Mouse (Mus musculus): ENCODE measurements around the gene Fanci. TPM values are rescaled to one million over a fixed set of nuclear protein-coding genes. Genes with fewer than 3 reads are reported as not detected.
A peak's percentile ranks its signal among the peaks of the same experiment; 100 is the strongest.

The Fanci gene
- total and polyA plus RNA-seq, 2 experiments from 2014 or later: 1.1 to 4.4 TPM

- DNase-seq (ENCODE audit: low spot score): peak; percentile 73
- H3K27me3 ChIP-seq (ENCODE audit: insufficient read depth, low read length): no peaks in the 10 kb centered on the region
- peak overlapping the region; percentile 67 for H3K27ac ChIP-seq (ENCODE audit: low read depth, low read length)
- no peak for TF ChIP-seq CTCF (IDR thresholded peaks at IDR 0.05)
- peak; percentile 47; the same call in 1 of the 2 replicates for ATAC-seq (ENCODE audit: low FRiP score)
- no peaks in the 10 kb centered on the region for H3K4me1 ChIP-seq (ENCODE audit: insufficient read depth, low read length)
- no peak overlapping the region for H3K4me3 ChIP-seq (ENCODE audit: low read depth, low read length)
- H3K9me3 ChIP-seq (ENCODE audit: low read length): no peaks in the 10 kb centered on the region
- H3K4me2 ChIP-seq (ENCODE audit: low read depth, low read length, poor library complexity, severe bottlenecking): no peak overlapping the region
- WGBS: 60% methylated on average over 8 of the region's 8 CpGs
- H3K36me3 ChIP-seq (ENCODE audit: insufficient read depth, low read length): peaks cover 5% of the 10 kb centered on the region; the same call in 1 of the 2 replicates
- no peak overlapping the region for H3K9ac ChIP-seq (replicated peaks; ENCODE audit: low read length, poor library complexity, severe bottlenecking)
Measured at GRCm38 (mm10) chr7:79363370-79364043, 28.2 kb upstream of the Fanci start.

- Histone ChIP-seq H3K9me3 (ENCODE audit: low read length) (no peaks in the 10 kb centered on the region), H3K36me3 (ENCODE audit: insufficient read depth, low read length) (peaks cover 5% of the 10 kb centered on the region; the same call in 1 of the 2 replicates), H3K27ac (ENCODE audit: low read depth, low read length) (no peak overlapping the region), H3K9ac (replicated peaks; ENCODE audit: low read length, poor library complexity, severe bottlenecking) (no peak overlapping the region), H3K4me3 (ENCODE audit: low read depth, low read length) (no peak overlapping the region), H3K4me1 (ENCODE audit: insufficient read depth, low read length) (no peaks in the 10 kb centered on the region), H3K4me2 (ENCODE audit: low read depth, low read length, poor library complexity, severe bottlenecking) (no peak overlapping the region), H3K27me3 (ENCODE audit: insufficient read depth, low read length) (no peaks in the 10 kb centered on the region)
- no peak for TF ChIP-seq CTCF (IDR thresholded peaks at IDR 0.05)
- no peak for DNase-seq (ENCODE audit: low spot score)
- ATAC-seq (ENCODE audit: low FRiP score): no peak
- 89% methylated on average over 5 of the region's 5 CpGs for WGBS
Measured at GRCm38 (mm10) chr7:79368664-79369063, 23.1 kb upstream of the Fanci start.

DNA sequence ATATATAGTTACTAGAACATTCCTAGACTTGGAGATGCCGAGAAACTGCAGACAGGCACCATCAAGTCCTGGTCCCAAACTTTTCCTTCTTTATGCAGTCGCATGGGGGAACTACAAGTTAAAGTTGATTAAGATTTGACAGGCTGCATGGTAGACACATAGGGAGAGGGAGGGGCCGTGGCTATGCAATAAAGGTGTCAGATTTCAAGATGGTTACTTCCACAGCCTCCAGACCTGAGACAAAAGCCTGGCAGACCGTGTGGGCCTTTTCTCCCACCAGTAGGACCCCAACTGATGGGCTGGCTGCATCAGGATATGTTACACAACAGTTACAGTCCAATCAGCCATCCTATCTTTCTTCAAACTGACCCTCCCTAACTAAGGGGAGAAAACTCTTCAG lies 22.3 kb upstream of the Fanci start:
- Histone ChIP-seq H3K27ac (ENCODE audit: low read depth, low read length) (no peak overlapping the region), H3K36me3 (ENCODE audit: insufficient read depth, low read length) (peaks cover 5% of the 10 kb centered on the region; the same call in 1 of the 2 replicates), H3K4me2 (ENCODE audit: low read depth, low read length, poor library complexity, severe bottlenecking) (no peak overlapping the region), H3K9ac (replicated peaks; ENCODE audit: low read length, poor library complexity, severe bottlenecking) (no peak overlapping the region), H3K4me1 (ENCODE audit: insufficient read depth, low read length) (no peaks in the 10 kb centered on the region), H3K4me3 (ENCODE audit: low read depth, low read length) (no peak overlapping the region), H3K9me3 (ENCODE audit: low read length) (no peaks in the 10 kb centered on the region), H3K27me3 (ENCODE audit: insufficient read depth, low read length) (no peaks in the 10 kb centered on the region)
- no peak for TF ChIP-seq CTCF (IDR thresholded peaks at IDR 0.05)
- 39% methylated on average over 4 of the region's 4 CpGs for WGBS
- DNase-seq (ENCODE audit: low spot score) (no peak), ATAC-seq (ENCODE audit: low FRiP score) (no peak)

- Histone ChIP-seq H3K9ac (replicated peaks; ENCODE audit: low read length, poor library complexity, severe bottlenecking) (no peak overlapping the region), H3K4me3 (ENCODE audit: low read depth, low read length) (no peak overlapping the region), H3K4me2 (ENCODE audit: low read depth, low read length, poor library complexity, severe bottlenecking) (no peak overlapping the region), H3K9me3 (ENCODE audit: low read length) (no peaks in the 10 kb centered on the region), H3K27me3 (ENCODE audit: insufficient read depth, low read length) (no peaks in the 10 kb centered on the region), H3K27ac (ENCODE audit: low read depth, low read length) (no peak overlapping the region), H3K36me3 (ENCODE audit: insufficient read depth, low read length) (no peaks in the 10 kb centered on the region), H3K4me1 (ENCODE audit: insufficient read depth, low read length) (no peaks in the 10 kb centered on the region)
- TF ChIP-seq CTCF (IDR thresholded peaks at IDR 0.05): peak; percentile 83
- DNase-seq (ENCODE audit: low spot score) (peak; percentile 78), ATAC-seq (ENCODE audit: low FRiP score) (no peak)
- WGBS: 48% methylated on average over 10 of the region's 10 CpGs
Measured at GRCm38 (mm10) chr7:79371321-79371879, 20.3 kb upstream of the Fanci start.

DNA sequence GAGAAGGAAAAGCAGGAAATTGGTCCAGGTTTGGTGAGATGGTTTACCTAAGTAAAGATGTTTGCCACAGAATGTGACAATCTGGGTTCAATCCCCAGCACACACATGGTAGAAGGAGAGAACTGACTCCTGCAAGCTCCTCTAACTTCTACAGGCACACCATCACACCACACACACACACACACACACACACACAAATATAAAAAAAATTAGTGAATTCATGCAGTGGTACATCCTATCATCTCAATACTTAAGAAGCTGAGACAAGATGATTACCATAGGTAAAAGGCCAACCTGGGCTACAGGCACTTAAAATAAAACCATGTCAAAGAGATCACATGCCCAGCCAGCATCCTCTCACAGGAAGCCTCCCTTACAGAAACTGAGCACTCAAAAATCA lies 17.7 kb upstream of the Fanci start:
- no peak for ATAC-seq (ENCODE audit: low FRiP score)
- no peak for TF ChIP-seq CTCF (IDR thresholded peaks at IDR 0.05)

DNA sequence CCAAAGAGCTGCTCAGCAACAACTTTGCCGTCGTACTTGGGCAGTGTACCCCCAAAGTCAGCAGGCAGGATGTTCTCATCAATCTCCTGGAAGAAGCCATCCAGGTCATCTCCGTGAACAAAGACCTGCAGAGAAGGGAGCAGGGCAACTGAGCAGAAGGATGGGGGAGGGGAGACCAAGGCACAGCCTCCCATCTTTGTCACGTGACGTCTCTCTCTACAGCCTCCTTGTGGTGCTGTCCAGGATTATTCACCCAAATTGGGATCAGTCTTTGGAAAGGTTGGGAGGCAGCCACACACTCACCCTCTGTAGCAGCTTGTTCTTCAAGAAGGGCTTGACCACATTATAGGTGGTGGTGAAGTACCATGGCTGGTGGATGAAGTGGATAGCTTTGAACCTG lies 16.1 kb upstream of the Fanci start:
- no peaks in the 10 kb centered on the region for H3K36me3 ChIP-seq (ENCODE audit: insufficient read depth, low read length)
- no peak overlapping the region for H3K27ac ChIP-seq (ENCODE audit: low read depth, low read length)
- ATAC-seq (ENCODE audit: low FRiP score): no peak
- H3K4me1 ChIP-seq (ENCODE audit: insufficient read depth, low read length): no peaks in the 10 kb centered on the region
- no peak overlapping the region for H3K4me3 ChIP-seq (ENCODE audit: low read depth, low read length)
- no peak for DNase-seq (ENCODE audit: low spot score)
- H3K9me3 ChIP-seq (ENCODE audit: low read length): no peaks in the 10 kb centered on the region
- H3K27me3 ChIP-seq (ENCODE audit: insufficient read depth, low read length): no peaks in the 10 kb centered on the region
- H3K9ac ChIP-seq (replicated peaks; ENCODE audit: low read length, poor library complexity, severe bottlenecking): no peak overlapping the region
- 71% methylated on average over 5 of the region's 5 CpGs for WGBS
- 0 out of 2 replicates have a peak, but pooled peaks have one; percentile 1 for TF ChIP-seq CTCF (IDR thresholded peaks at IDR 0.05)
- H3K4me2 ChIP-seq (ENCODE audit: low read depth, low read length, poor library complexity, severe bottlenecking): no peak overlapping the region

More for the DNA sequence above, 17.7 kb upstream of the Fanci start:
- H3K27ac ChIP-seq (ENCODE audit: low read depth, low read length): no peak overlapping the region
- H3K9ac ChIP-seq (replicated peaks; ENCODE audit: low read length, poor library complexity, severe bottlenecking): no peak overlapping the region
- H3K4me2 ChIP-seq (ENCODE audit: low read depth, low read length, poor library complexity, severe bottlenecking): no peak overlapping the region
- no peak overlapping the region for H3K4me3 ChIP-seq (ENCODE audit: low read depth, low read length)
- H3K36me3 ChIP-seq (ENCODE audit: insufficient read depth, low read length): no peaks in the 10 kb centered on the region
- H3K27me3 ChIP-seq (ENCODE audit: insufficient read depth, low read length): no peaks in the 10 kb centered on the region
- no peaks in the 10 kb centered on the region for H3K9me3 ChIP-seq (ENCODE audit: low read length)
- DNase-seq (ENCODE audit: low spot score): no peak
- H3K4me1 ChIP-seq (ENCODE audit: insufficient read depth, low read length): no peaks in the 10 kb centered on the region
